Mouse (Mus musculus) liver, embryonic 12.5 days (tissue): ENCODE measurements around the gene Olfr209. TPM values are rescaled to one million over a fixed set of nuclear protein-coding genes. Genes with fewer than 3 reads are reported as not detected.
"Not testable (repeated sequence)": the region's sequence is repeated elsewhere in the genome, so short reads cannot be mapped to it uniquely, and the experiment has no call there.

Experiments used
- ATAC-seq: fragments of 200-750 bp; cut with Nextera tagmentation; 2 replicates; pipeline ENCODE4 v1.8.0; 2017; ENCODE audit warnings: moderate number of reproducible peaks, mild to moderate bottlenecking, moderate library complexity
- H3K27ac ChIP-seq: fragments of 300-500 bp; sonication (generic); 2 replicates; pipeline ENCODE4 v1.5.1; 2016; ENCODE audit warnings: mild to moderate bottlenecking
- H3K27me3 ChIP-seq: fragments of 300-500 bp; sonication (generic); replicated peaks from 2 replicates; pipeline ENCODE4 v1.6.1; 2016; ENCODE audit warnings: mild to moderate bottlenecking, moderate library complexity
- H3K36me3 ChIP-seq: fragments of 300-500 bp; sonication (generic); 2 replicates; pipeline ENCODE4 v1.6.1; 2016; ENCODE audit warnings: mild to moderate bottlenecking, moderate library complexity
- H3K4me1 ChIP-seq: fragments of 300-500 bp; sonication (generic); 2 replicates; pipeline ENCODE4 v1.6.1; 2016
- H3K4me2 ChIP-seq: fragments of 300-500 bp; sonication (generic); 2 replicates; pipeline ENCODE4 v1.6.1; 2016; ENCODE audit warnings: mild to moderate bottlenecking, moderate library complexity
- H3K4me3 ChIP-seq: fragments of 300-500 bp; sonication (generic); 2 replicates; pipeline ENCODE4 v1.5.1; 2016; ENCODE audit warnings: mild to moderate bottlenecking, moderate library complexity
- H3K9ac ChIP-seq: fragments of 300-500 bp; sonication (generic); 2 replicates; pipeline ENCODE4 v1.6.1; 2016; ENCODE audit warnings: mild to moderate bottlenecking, moderate library complexity
- H3K9me3 ChIP-seq: fragments of 300-500 bp; sonication (generic); replicated peaks from 2 replicates; pipeline ENCODE4 v1.6.1; 2016; ENCODE audit warnings: mild to moderate bottlenecking, moderate library complexity
- WGBS: fragments of 180-500 bp; shearing (Covaris S2); methylation state at CpG from one replicate; pipeline ENCODE4 v1.1.7; 2016; ENCODE audit not compliant: insufficient replicate concordance; 5-methylcytosine and 5-hydroxymethylcytosine counted together
- polyA plus RNA-seq: library from polyadenylated mRNA; unstranded; fragments of >200 nt; fragmentation: Nextera tagmentation; extraction: Ambion mirVana; gene quantifications from 2 replicates; pipeline ENCODE4 v1.2.1, GENCODE M21; 2016

Olfr209 gene
- polyA plus RNA-seq: not detected in 2 replicates

DNA sequence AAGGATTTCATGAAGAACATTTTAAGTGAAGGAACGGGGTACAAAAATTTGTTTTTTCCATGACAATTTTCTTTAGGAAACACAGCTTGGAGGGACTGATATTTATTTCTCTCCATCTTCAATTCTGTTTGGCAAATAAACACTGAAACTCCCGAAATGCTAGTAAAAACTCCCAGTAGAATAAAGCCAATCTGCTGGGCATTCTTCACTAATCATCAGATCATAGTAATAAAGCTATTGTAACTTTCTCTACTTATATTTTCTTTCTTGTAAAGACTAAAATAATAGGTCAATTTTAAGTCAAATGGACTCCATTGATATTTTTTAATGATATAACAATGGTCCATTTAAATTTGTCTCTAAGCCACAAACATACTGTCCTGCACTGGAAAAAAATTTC is at the start of gene Olfr209:
TSS of gene Olfr209 (minus strand) at position 101 of the 400 bp plus-strand sequence.
- WGBS: 46% methylated on average over 2 of the region's 2 CpGs
- H3K4me2 ChIP-seq: no peak within 1 kb of the TSS
- H3K27me3 ChIP-seq: no peaks in the 10 kb centered on the region
- no peaks in the 10 kb centered on the region for H3K9me3 ChIP-seq
- H3K36me3 ChIP-seq: no peaks in the 10 kb centered on the region
- H3K4me3 ChIP-seq: no peak within 1 kb of the TSS
- no peaks in the 10 kb centered on the region for H3K4me1 ChIP-seq
- H3K9ac ChIP-seq: no peak within 1 kb of the TSS
- H3K27ac ChIP-seq: no peak within 1 kb of the TSS
- ATAC-seq: no peak

DNA sequence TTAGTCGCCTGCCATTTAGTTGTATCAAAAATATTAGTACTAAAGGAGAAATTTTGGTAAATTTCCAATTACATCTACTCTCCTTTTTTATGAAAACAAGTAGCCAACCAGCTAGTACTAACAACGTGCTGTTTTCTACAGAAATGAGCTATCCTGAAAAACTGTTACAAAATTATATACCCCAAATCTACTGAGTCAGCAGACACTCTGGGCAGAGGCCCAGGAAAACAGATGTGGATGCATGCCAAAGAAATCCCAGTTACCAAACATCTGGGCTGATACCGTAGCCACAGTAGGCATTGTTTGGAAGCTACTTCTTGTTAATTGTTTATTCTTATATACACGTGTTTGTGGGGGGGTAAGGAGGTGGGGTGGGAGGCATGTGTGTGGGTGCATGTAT is 49.7 kb upstream of the Olfr209 start:
- no peak overlapping the region for H3K4me2 ChIP-seq
- no peak for ATAC-seq
- no peak overlapping the region for H3K27ac ChIP-seq
- no peaks in the 10 kb centered on the region for H3K36me3 ChIP-seq
- H3K9me3 ChIP-seq: no peaks in the 10 kb centered on the region
- H3K9ac ChIP-seq: no peak overlapping the region
- H3K4me1 ChIP-seq: no peaks in the 10 kb centered on the region
- WGBS: 48% methylated on average over 4 of the region's 4 CpGs
- H3K4me3 ChIP-seq: no peak overlapping the region
- no peaks in the 10 kb centered on the region for H3K27me3 ChIP-seq

DNA sequence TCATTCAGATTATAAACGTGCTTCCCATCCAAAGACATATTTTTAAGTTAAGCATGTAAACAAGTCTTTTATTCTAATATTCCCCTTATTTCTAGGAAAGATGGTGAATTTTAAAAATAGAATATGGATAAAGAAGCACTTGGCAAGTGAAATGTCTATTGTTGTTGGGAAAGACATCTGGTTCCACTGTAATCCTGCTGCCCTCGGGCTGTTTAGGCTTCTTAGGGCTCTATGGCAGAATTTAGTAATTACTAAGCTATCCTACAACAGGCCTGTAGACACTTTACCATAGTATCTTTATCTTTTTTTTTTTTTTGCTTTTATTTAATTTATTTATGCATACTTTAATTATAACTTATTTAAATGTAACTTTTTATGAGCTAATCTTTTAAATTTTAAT is 46.0 kb upstream of the Olfr209 start:
- 45% methylated on average over 2 of the region's 2 CpGs for WGBS
- Histone ChIP-seq H3K4me3 (no peak overlapping the region), H3K36me3 (no peaks in the 10 kb centered on the region), H3K27ac (no peak overlapping the region), H3K27me3 (no peaks in the 10 kb centered on the region), H3K4me1 (no peaks in the 10 kb centered on the region), H3K4me2 (no peak overlapping the region), H3K9me3 (no peaks in the 10 kb centered on the region), H3K9ac (no peak overlapping the region)
- no peak for ATAC-seq

- Histone ChIP-seq H3K9me3 (no peaks in the 10 kb centered on the region), H3K4me3 (no peak overlapping the region), H3K9ac (no peak overlapping the region), H3K4me2 (no peak overlapping the region), H3K27me3 (no peaks in the 10 kb centered on the region), H3K4me1 (no peaks in the 10 kb centered on the region), H3K36me3 (no peaks in the 10 kb centered on the region), H3K27ac (no peak overlapping the region)
- 78% methylated on average over 15 of the region's 15 CpGs for WGBS
- no peak for ATAC-seq
Measured at GRCm38 (mm10) chr16:59409341-59409748, 45.6 kb upstream of the Olfr209 start.

DNA sequence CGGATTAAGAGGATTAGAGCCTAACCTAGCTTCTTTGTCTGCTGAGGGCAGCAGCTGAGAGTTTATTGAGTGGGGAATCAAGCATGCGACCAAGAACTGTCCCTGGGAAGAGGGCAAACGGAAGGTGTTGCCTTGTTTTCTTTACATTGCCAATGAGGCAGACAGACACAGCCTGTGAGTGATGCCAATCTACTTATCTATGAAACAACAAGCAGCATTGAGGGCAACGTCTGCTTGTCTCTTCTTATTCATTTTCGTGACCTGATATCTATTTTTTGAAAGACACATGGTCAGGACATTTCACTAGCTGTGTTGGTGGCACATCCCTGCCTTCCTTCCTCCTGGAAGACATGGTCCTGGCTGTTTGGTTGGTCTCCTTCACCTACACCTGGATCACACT is 43.2 kb upstream of the Olfr209 start, which contains the start of gene Gabrr3:
TSS of gene Gabrr3 (plus strand) at position 301 of the 400 bp plus-strand sequence.
- WGBS: 59% methylated on average over 5 of the region's 5 CpGs

GRCm38 (mm10) chr16:59404798-59405197 is 41.0 kb upstream of the Olfr209 start:
- 53% methylated on average over 9 of the region's 9 CpGs for WGBS
- Histone ChIP-seq H3K36me3 (no peaks in the 10 kb centered on the region), H3K4me3 (no peak overlapping the region), H3K27me3 (no peaks in the 10 kb centered on the region), H3K9ac (no peak overlapping the region), H3K4me2 (no peak overlapping the region), H3K27ac (no peak overlapping the region), H3K9me3 (no peaks in the 10 kb centered on the region), H3K4me1 (no peaks in the 10 kb centered on the region)
- no peak for ATAC-seq

More for the DNA sequence above, 43.2 kb upstream of the Olfr209 start, which contains the start of gene Gabrr3:
- Histone ChIP-seq H3K27ac (no peak within 1 kb of the TSS), H3K9me3 (no peaks in the 10 kb centered on the region), H3K36me3 (no peaks in the 10 kb centered on the region), H3K4me3 (no peak within 1 kb of the TSS), H3K27me3 (no peaks in the 10 kb centered on the region), H3K4me1 (no peaks in the 10 kb centered on the region), H3K9ac (no peak within 1 kb of the TSS), H3K4me2 (no peak within 1 kb of the TSS)
- no peak for ATAC-seq

GRCm38 (mm10) chr16:59403684-59404083 is 39.9 kb upstream of the Olfr209 start:
- Histone ChIP-seq H3K27me3 (no peaks in the 10 kb centered on the region), H3K4me2 (no peak overlapping the region), H3K4me1 (no peaks in the 10 kb centered on the region), H3K9me3 (no peaks in the 10 kb centered on the region), H3K4me3 (no peak overlapping the region), H3K27ac (no peak overlapping the region), H3K9ac (no peak overlapping the region), H3K36me3 (no peaks in the 10 kb centered on the region)
- no peak for ATAC-seq
- 8% methylated on average over 4 of the region's 4 CpGs for WGBS

- Histone ChIP-seq H3K27ac (no peak overlapping the region), H3K27me3 (no peaks in the 10 kb centered on the region), H3K9ac (no peak overlapping the region), H3K4me3 (no peak overlapping the region), H3K4me2 (no peak overlapping the region), H3K4me1 (no peaks in the 10 kb centered on the region), H3K36me3 (no peaks in the 10 kb centered on the region), H3K9me3 (no peaks in the 10 kb centered on the region)
- no peak for ATAC-seq
- WGBS: 65% methylated on average over 4 of the region's 4 CpGs
Measured at GRCm38 (mm10) chr16:59401985-59402384, 38.2 kb upstream of the Olfr209 start.

DNA sequence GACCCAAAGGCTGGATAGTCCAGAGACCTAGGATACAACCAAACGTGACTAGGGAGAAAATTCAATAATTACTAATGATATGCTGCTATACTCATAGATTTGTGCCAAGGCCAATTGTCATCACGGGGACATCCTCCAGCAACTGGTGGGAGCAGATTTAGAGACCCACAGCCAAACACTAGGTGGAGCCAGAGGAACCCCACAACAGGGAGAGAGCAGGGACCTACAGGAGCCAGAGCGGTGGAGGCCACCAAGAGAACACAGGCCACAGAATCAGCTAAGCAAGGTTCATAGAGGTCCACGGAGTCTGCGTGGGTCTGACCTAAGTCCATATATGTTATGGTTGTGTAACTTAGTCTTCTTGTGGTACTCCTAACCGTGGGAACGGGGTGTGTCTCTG is 37.3 kb upstream of the Olfr209 start:
- no peak overlapping the region for H3K9ac ChIP-seq
- no peaks in the 10 kb centered on the region for H3K27me3 ChIP-seq
- no peaks in the 10 kb centered on the region for H3K4me1 ChIP-seq
- 57% methylated on average over 7 of the region's 7 CpGs for WGBS
- no peaks in the 10 kb centered on the region for H3K36me3 ChIP-seq
- no peak overlapping the region for H3K4me2 ChIP-seq
- no peak overlapping the region for H3K27ac ChIP-seq
- H3K4me3 ChIP-seq: no peak overlapping the region
- no peak for ATAC-seq
- no peaks in the 10 kb centered on the region for H3K9me3 ChIP-seq

DNA sequence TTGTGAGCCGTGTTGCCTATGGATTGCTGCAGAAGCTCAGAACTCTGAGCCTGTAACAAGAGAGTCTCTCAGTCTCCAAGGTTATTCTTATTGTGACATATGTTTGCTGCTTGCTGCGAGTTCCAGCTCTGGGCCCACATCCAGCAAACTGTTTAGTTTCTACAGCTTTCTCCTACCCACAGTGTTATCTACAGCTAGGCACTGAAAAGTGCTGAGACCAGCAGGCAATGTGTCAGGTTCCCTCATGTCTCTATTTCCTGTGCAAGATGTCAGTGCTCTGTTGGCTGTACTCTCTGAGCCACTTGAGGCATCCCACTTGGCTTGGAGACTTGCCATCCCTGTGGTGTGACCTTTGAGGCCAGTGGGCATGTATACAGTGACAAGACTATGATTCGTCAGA is 29.5 kb upstream of the Olfr209 start:
- H3K27me3 ChIP-seq: no peaks in the 10 kb centered on the region
- WGBS: 49% methylated on average over 3 of the region's 3 CpGs
- no peak overlapping the region for H3K4me3 ChIP-seq
- no peak overlapping the region for H3K9ac ChIP-seq
- H3K27ac ChIP-seq: no peak overlapping the region
- no peaks in the 10 kb centered on the region for H3K9me3 ChIP-seq
- no peak for ATAC-seq
- H3K4me1 ChIP-seq: no peaks in the 10 kb centered on the region
- H3K4me2 ChIP-seq: no peak overlapping the region
- no peaks in the 10 kb centered on the region for H3K36me3 ChIP-seq

- no peak within 1 kb of the TSS for H3K27ac ChIP-seq
- H3K4me1 ChIP-seq: no peaks in the 10 kb centered on the region
- no peaks in the 10 kb centered on the region for H3K9me3 ChIP-seq
- H3K4me3 ChIP-seq: no peak within 1 kb of the TSS
- H3K9ac ChIP-seq: no peak within 1 kb of the TSS
- H3K27me3 ChIP-seq: no peaks in the 10 kb centered on the region
- no peaks in the 10 kb centered on the region for H3K36me3 ChIP-seq
- H3K4me2 ChIP-seq: no peak within 1 kb of the TSS
- no peak for ATAC-seq
- 38% methylated on average over 1 of the region's 1 CpGs for WGBS
Measured at GRCm38 (mm10) chr16:59349146-59349545, 14.6 kb downstream of the Olfr209 start, which contains the start of gene Olfr206. Gene Olfr206, minus strand, starts transcription at chr16:59349246.

- Histone ChIP-seq H3K4me2 (no peak within 1 kb of the TSS), H3K27me3 (no peaks in the 10 kb centered on the region), H3K4me3 (no peak within 1 kb of the TSS), H3K27ac (no peak within 1 kb of the TSS), H3K9ac (no peak within 1 kb of the TSS), H3K9me3 (peaks cover 4% of the 10 kb centered on the region), H3K4me1 (no peaks in the 10 kb centered on the region), H3K36me3 (no peaks in the 10 kb centered on the region)
- ATAC-seq: no peak
Measured at GRCm38 (mm10) chr16:59331038-59331437, 32.8 kb downstream of the Olfr209 start, which contains the start of gene Olfr205. Gene Olfr205, minus strand, starts transcription at chr16:59331138.

- H3K4me2 ChIP-seq, H3K4me3 ChIP-seq, H3K36me3 ChIP-seq, H3K27me3 ChIP-seq, H3K27ac ChIP-seq, H3K9me3 ChIP-seq, ATAC-seq, H3K9ac ChIP-seq, H3K4me1 ChIP-seq: not testable (repeated sequence)
- WGBS: 27% methylated on average over 1 of the region's 1 CpGs
Measured at GRCm38 (mm10) chr16:59323262-59323661, 40.5 kb downstream of the Olfr209 start.
